Mouse (Mus musculus) lung, adult 2 months (tissue): ENCODE measurements around the gene Baz2b. TPM values are rescaled to one million over a fixed set of nuclear protein-coding genes. Genes with fewer than 3 reads are reported as not detected.
"Not testable (repeated sequence)": the region's sequence is repeated elsewhere in the genome, so short reads cannot be mapped to it uniquely, and the experiment has no call there.

Experiments used
- DNase-seq: peaks from one replicate; pipeline ENCODE4 v3.0.0; 2022
- H3K4me1 ChIP-seq: fragments of 200-500 bp; 2 replicates; pipeline ENCODE4 v1.6.1; 2011; ENCODE audit warnings: low read length; ENCODE audit not compliant: control insufficient read depth, insufficient read depth
- H3K4me3 ChIP-seq: fragments of 200-500 bp; replicated peaks from 2 replicates; pipeline ENCODE3; 2011; ENCODE audit warnings: low read depth, mild to moderate bottlenecking, control low read depth, low read length; ENCODE audit errors: extremely low read depth
- CTCF ChIP-seq: fragments of 200-500 bp; IDR thresholded peaks from 2 replicates; pipeline ENCODE4 v1.5.1; 2011; ENCODE audit warnings: mild to moderate bottlenecking, low read length, control low read depth; ENCODE audit not compliant: insufficient read depth
- POLR2A ChIP-seq: fragments of 200-500 bp; IDR thresholded peaks from 2 replicates; pipeline ENCODE4 v1.6.1; 2011; ENCODE audit warnings: low read depth, mild to moderate bottlenecking, control low read depth, low read length, borderline replicate concordance; ENCODE audit errors: extremely low read depth
- WGBS: fragments of 180-500 bp; shearing (Covaris S2); methylation state at CpG from one replicate; pipeline ENCODE4 v1.1.7; 2018; 5-methylcytosine and 5-hydroxymethylcytosine counted together
- polyA plus RNA-seq: library from polyadenylated mRNA; depleted of rRNA; stranded (reverse); fragments of >200 nt; gene quantifications from 2 replicates; pipeline ENCODE4 v1.2.3, GENCODE M21; 2012; rRNA removed

Baz2b gene
- polyA plus RNA-seq, 1 experiment = 21.9 TPM

- WGBS = 82% methylated on average over 19 of the region's 19 CpGs
- no peak overlapping the region for H3K4me3 ChIP-seq
- H3K4me1 ChIP-seq = no peaks in the 10 kb centered on the region; the same call in 1 of the 2 replicates
- DNase-seq = no peak
- TF ChIP-seq POLR2A (no peak), CTCF (no peak)
Observed at GRCm38 (mm10) chr2:59878221-59878620, 331.4 kb downstream of the Baz2b start.

GRCm38 (mm10) chr2:59877335-59877734 is 332.3 kb downstream of the Baz2b start:
- TF ChIP-seq POLR2A (no peak), CTCF (no peak)
- H3K4me3 ChIP-seq = no peak overlapping the region
- no peak for DNase-seq
- H3K4me1 ChIP-seq = no peaks in the 10 kb centered on the region; the same call in 1 of the 2 replicates
- WGBS = 89% methylated on average over 4 of the region's 4 CpGs

- no peak for TF ChIP-seq CTCF
- TF ChIP-seq POLR2A = no peak
- 94% methylated on average over 15 of the region's 15 CpGs for WGBS
- no peaks in the 10 kb centered on the region; the same call in 1 of the 2 replicates for H3K4me1 ChIP-seq
- DNase-seq = no peak
- H3K4me3 ChIP-seq = no peak overlapping the region
Observed at GRCm38 (mm10) chr2:59876482-59876881, 333.2 kb downstream of the Baz2b start.

GRCm38 (mm10) chr2:59870526-59870925 is 339.1 kb downstream of the Baz2b start:
- 80% methylated on average over 6 of the region's 6 CpGs for WGBS
- H3K4me1 ChIP-seq = no peaks in the 10 kb centered on the region
- no peak overlapping the region for H3K4me3 ChIP-seq
- TF ChIP-seq POLR2A (no peak), CTCF (no peak)
- no peak for DNase-seq

GRCm38 (mm10) chr2:59862618-59863017 is 347.0 kb downstream of the Baz2b start:
- Histone ChIP-seq H3K4me3 (no peak overlapping the region), H3K4me1 (no peaks in the 10 kb centered on the region)
- WGBS = 90% methylated on average over 6 of the region's 6 CpGs
- TF ChIP-seq POLR2A (no peak), CTCF (no peak)
- DNase-seq = no peak

- no peaks in the 10 kb centered on the region for H3K4me1 ChIP-seq
- TF ChIP-seq POLR2A (no peak), CTCF (no peak)
- DNase-seq = no peak
- 85% methylated on average over 9 of the region's 9 CpGs for WGBS
- H3K4me3 ChIP-seq = no peak overlapping the region
Observed at GRCm38 (mm10) chr2:59854363-59854762, 355.3 kb downstream of the Baz2b start.

- no peak for DNase-seq
- TF ChIP-seq CTCF (no peak), POLR2A (no peak)
- Histone ChIP-seq H3K4me3 (no peak overlapping the region), H3K4me1 (no peaks in the 10 kb centered on the region)
- 89% methylated on average over 10 of the region's 10 CpGs for WGBS
Observed at GRCm38 (mm10) chr2:59853543-59853942, 356.1 kb downstream of the Baz2b start.

- H3K4me3 ChIP-seq = no peak overlapping the region
- no peaks in the 10 kb centered on the region for H3K4me1 ChIP-seq
- no peak for TF ChIP-seq CTCF
- WGBS = 89% methylated on average over 11 of the region's 11 CpGs
- no peak for DNase-seq
Observed at GRCm38 (mm10) chr2:59852916-59853315, 356.7 kb downstream of the Baz2b start.

GRCm38 (mm10) chr2:59851885-59852284 is 357.8 kb downstream of the Baz2b start:
- H3K4me3 ChIP-seq, DNase-seq, H3K4me1 ChIP-seq: not testable (repeated sequence)
- 67% methylated on average over 5 of the region's 5 CpGs for WGBS

Other genes with a start within 250 kb of the Baz2b start
- 7.7 and 13.4 TPM in 2 replicates for gene March7, start within 50 bp of the Baz2b start, polyA plus RNA-seq
- gene Cd302, start 74.6 kb upstream of the Baz2b start, polyA plus RNA-seq = 25.5 and 30.2 TPM in 2 replicates
- gene Ly75, start 173.5 kb upstream of the Baz2b start, polyA plus RNA-seq = 1.7 and 2.9 TPM in 2 replicates